Comparison of ENCODE assay signal across 8 mouse cellular contexts in genomic region chr9:66078493-66078892, GRCm38 (mm10). TPM values are rescaled to one million over a fixed set of nuclear protein-coding genes. Genes with fewer than 3 reads are reported as not detected.
DNase-seq lines count a peak whose midpoint lies in the region; ATAC-seq lines count a peak whose summit lies in the region.

No protein-coding gene starts in this region.

- H3K4me2 ChIP-seq in hindbrain, embryonic 16.5 days (ENCODE audit: low read length): peak overlapping the region; percentile 37
- peak overlapping the region; percentile 29 for H3K4me2 ChIP-seq in midbrain, embryonic 15.5 days

- peak overlapping the region; percentile 26 for H3K27ac ChIP-seq in embryonic facial prominence, embryonic 10.5 days (replicated peaks)
- peak overlapping the region; percentile 4; the same call in 1 of the 2 replicates for H3K27ac ChIP-seq in hindbrain, embryonic 16.5 days (ENCODE audit: low read depth, low read length)
- H3K27ac ChIP-seq in midbrain, embryonic 15.5 days: no peak overlapping the region

- peak overlapping the region; percentile 31 for H3K9ac ChIP-seq in hindbrain, embryonic 16.5 days (ENCODE audit: low read depth, low read length)
- H3K9ac ChIP-seq in midbrain, embryonic 15.5 days: no peak overlapping the region

- H3K4me1 ChIP-seq in embryonic facial prominence, embryonic 10.5 days: peaks cover 16% of the 10 kb centered on the region
- H3K4me1 ChIP-seq in hindbrain, embryonic 16.5 days (ENCODE audit: control insufficient read depth, insufficient read depth, low read depth, low read length): 0 out of 2 replicates have a peak, but pooled peaks cover 2% of the 10 kb centered on the region
- peaks cover 4% of the 10 kb centered on the region; the same call in 1 of the 2 replicates for H3K4me1 ChIP-seq in midbrain, embryonic 15.5 days

- WGBS in embryonic facial prominence, embryonic 10.5 days: 6% methylated on average over 14 of the region's 14 CpGs
- WGBS in hindbrain, embryonic 16.5 days: 12% methylated on average over 14 of the region's 14 CpGs
- WGBS in midbrain, embryonic 15.5 days: 7% methylated on average over 14 of the region's 14 CpGs

- ATAC-seq in hindbrain, embryonic 16.5 days: peak; percentile 63
- no peak for ATAC-seq in midbrain, embryonic 15.5 days (replicated peaks)

- no peaks in the 10 kb centered on the region for H3K27me3 ChIP-seq in embryonic facial prominence, embryonic 10.5 days (replicated peaks; ENCODE audit: low read depth, poor library complexity, severe bottlenecking)
- H3K27me3 ChIP-seq in hindbrain, embryonic 16.5 days (replicated peaks; ENCODE audit: control insufficient read depth, insufficient read depth, low read length): no peaks in the 10 kb centered on the region
- H3K27me3 ChIP-seq in midbrain, embryonic 15.5 days (replicated peaks): no peaks in the 10 kb centered on the region

- H3K4me3 ChIP-seq in embryonic facial prominence, embryonic 10.5 days: peak overlapping the region; percentile 39
- H3K4me3 ChIP-seq in hindbrain, embryonic 16.5 days (ENCODE audit: low read length): no peak overlapping the region
- H3K4me3 ChIP-seq in midbrain, embryonic 15.5 days: no peak overlapping the region; the same call in 1 of the 2 replicates

- peak; percentile 45 for DNase-seq in layer of hippocampus, adult 11-12 months (ENCODE audit: low spot score)
- no peak for DNase-seq in layer of hippocampus, adult 9-11 months
- DNase-seq in embryonic facial prominence, embryonic 10.5 days (ENCODE audit: low spot score): peak; percentile 78
- DNase-seq in MN1 (ENCODE audit: low spot score): no peak
- no peak for DNase-seq in cerebellum, adult 18-20 months
- DNase-seq in thymus, postnatal 25 days: no peak

- H3K9me3 ChIP-seq in embryonic facial prominence, embryonic 10.5 days: 0 out of 2 replicates have a peak, but pooled peaks cover 6% of the 10 kb centered on the region
- no peaks in the 10 kb centered on the region for H3K9me3 ChIP-seq in hindbrain, embryonic 16.5 days (ENCODE audit: control insufficient read depth, low read length)
- H3K9me3 ChIP-seq in midbrain, embryonic 15.5 days: no peaks in the 10 kb centered on the region

- H3K36me3 ChIP-seq in embryonic facial prominence, embryonic 10.5 days (replicated peaks): no peaks in the 10 kb centered on the region
- H3K36me3 ChIP-seq in hindbrain, embryonic 16.5 days (ENCODE audit: control insufficient read depth, insufficient read depth, low read length): no peaks in the 10 kb centered on the region
- H3K36me3 ChIP-seq in midbrain, embryonic 15.5 days (replicated peaks): no peaks in the 10 kb centered on the region

RNA-seq across cellular contexts. Expression of gene Snx22, which starts 9.0 kb away (rescaled TPM):
- polyA plus RNA-seq in embryonic facial prominence, embryonic 10.5 days (2016; fragmentation: Nextera tagmentation; extraction: Ambion mirVana): 3.6 and 3.7 TPM in 2 replicates
- 12.9 and 14.7 TPM in 2 replicates for polyA plus RNA-seq in hindbrain, embryonic 16.5 days (2015; fragmentation: Nextera tagmentation; extraction: Ambion mirVana)
- polyA plus RNA-seq in midbrain, embryonic 15.5 days (2015; fragmentation: Nextera tagmentation; extraction: Ambion mirVana): 11.2 and 11.9 TPM in 2 replicates

RNA-seq across cellular contexts. Expression of gene Ppib, which starts 18.5 kb away (rescaled TPM):
- 471 and 486 TPM in 2 replicates for polyA plus RNA-seq in embryonic facial prominence, embryonic 10.5 days (2016; fragmentation: Nextera tagmentation; extraction: Ambion mirVana)
- 362 and 376 TPM in 2 replicates for polyA plus RNA-seq in hindbrain, embryonic 16.5 days (2015; fragmentation: Nextera tagmentation; extraction: Ambion mirVana)
- polyA plus RNA-seq in midbrain, embryonic 15.5 days (2015; fragmentation: Nextera tagmentation; extraction: Ambion mirVana): 308 and 311 TPM in 2 replicates

RNA-seq across cellular contexts. Expression of gene Snx1, which starts 47.9 kb away (rescaled TPM):
- 124 and 129 TPM in 2 replicates for polyA plus RNA-seq in embryonic facial prominence, embryonic 10.5 days (2016; fragmentation: Nextera tagmentation; extraction: Ambion mirVana)
- polyA plus RNA-seq in hindbrain, embryonic 16.5 days (2015; fragmentation: Nextera tagmentation; extraction: Ambion mirVana): 73.5 and 77.2 TPM in 2 replicates
- polyA plus RNA-seq in midbrain, embryonic 15.5 days (2015; fragmentation: Nextera tagmentation; extraction: Ambion mirVana): 75.5 and 76.6 TPM in 2 replicates

RNA-seq across cellular contexts. Expression of gene Ciao2a, which starts 47.9 kb away (rescaled TPM):
- 159 and 162 TPM in 2 replicates for polyA plus RNA-seq in embryonic facial prominence, embryonic 10.5 days (2016; fragmentation: Nextera tagmentation; extraction: Ambion mirVana)
- 64.0 and 69.2 TPM in 2 replicates for polyA plus RNA-seq in hindbrain, embryonic 16.5 days (2015; fragmentation: Nextera tagmentation; extraction: Ambion mirVana)
- 59.2 and 59.7 TPM in 2 replicates for polyA plus RNA-seq in midbrain, embryonic 15.5 days (2015; fragmentation: Nextera tagmentation; extraction: Ambion mirVana)

Comparison
In these comparisons a context has a peak if more than half of its experiments do, and no peak if none do; other contexts are left out.
1. DNase-seq: peak in layer of hippocampus, adult 11-12 months (single experiment) and embryonic facial prominence, embryonic 10.5 days (single experiment); none in layer of hippocampus, adult 9-11 months (single experiment), MN1 (single experiment), cerebellum, adult 18-20 months (0 of 2) and thymus, postnatal 25 days (single experiment).